Mouse (Mus musculus) midbrain, embryonic 10.5 days (tissue): Measurements from ENCODE around the gene Cdkal1. TPM values are rescaled to one million over a fixed set of nuclear protein-coding genes. Genes with fewer than 3 reads are reported as not detected.

Experiments
- DNase-seq: peaks from one replicate; pipeline ENCODE4 v3.0.0-alpha.2; 2017; ENCODE audit warnings: low spot score
- H3K27ac ChIP-seq: fragments of 300-500 bp; sonication (generic); replicated peaks from 2 replicates; pipeline ENCODE4 v1.5.1; 2016; ENCODE audit warnings: mild to moderate bottlenecking
- H3K27me3 ChIP-seq: fragments of 300-500 bp; sonication (generic); 2 replicates; pipeline ENCODE4 v1.6.1; 2016; ENCODE audit warnings: low read depth, mild to moderate bottlenecking; ENCODE audit not compliant: poor library complexity, severe bottlenecking
- H3K36me3 ChIP-seq: fragments of 300-500 bp; sonication (generic); 2 replicates; pipeline ENCODE4 v1.6.1; 2016; ENCODE audit warnings: mild to moderate bottlenecking, moderate library complexity
- H3K4me1 ChIP-seq: fragments of 300-500 bp; sonication (generic); 2 replicates; pipeline ENCODE4 v1.6.1; 2016
- H3K4me3 ChIP-seq: fragments of 300-500 bp; sonication (generic); 2 replicates; pipeline ENCODE4 v1.5.1; 2016; ENCODE audit warnings: mild to moderate bottlenecking, moderate library complexity
- H3K9me3 ChIP-seq: fragments of 300-500 bp; sonication (generic); replicated peaks from 2 replicates; pipeline ENCODE4 v1.6.1; 2016; ENCODE audit warnings: mild to moderate bottlenecking
- WGBS: fragments of 180-500 bp; shearing (Covaris S2); methylation state at CpG from one replicate; pipeline ENCODE4 v1.1.7; 2016; 5-methylcytosine and 5-hydroxymethylcytosine counted together
- polyA plus RNA-seq: library from polyadenylated mRNA; unstranded; fragments of >200 nt; fragmentation: Nextera tagmentation; extraction: Ambion mirVana; gene quantifications from 2 replicates; pipeline ENCODE4 v1.2.1, GENCODE M21; 2016

Cdkal1 gene
- polyA plus RNA-seq, 1 experiment from 2014 or later: 32.7 TPM

DNA sequence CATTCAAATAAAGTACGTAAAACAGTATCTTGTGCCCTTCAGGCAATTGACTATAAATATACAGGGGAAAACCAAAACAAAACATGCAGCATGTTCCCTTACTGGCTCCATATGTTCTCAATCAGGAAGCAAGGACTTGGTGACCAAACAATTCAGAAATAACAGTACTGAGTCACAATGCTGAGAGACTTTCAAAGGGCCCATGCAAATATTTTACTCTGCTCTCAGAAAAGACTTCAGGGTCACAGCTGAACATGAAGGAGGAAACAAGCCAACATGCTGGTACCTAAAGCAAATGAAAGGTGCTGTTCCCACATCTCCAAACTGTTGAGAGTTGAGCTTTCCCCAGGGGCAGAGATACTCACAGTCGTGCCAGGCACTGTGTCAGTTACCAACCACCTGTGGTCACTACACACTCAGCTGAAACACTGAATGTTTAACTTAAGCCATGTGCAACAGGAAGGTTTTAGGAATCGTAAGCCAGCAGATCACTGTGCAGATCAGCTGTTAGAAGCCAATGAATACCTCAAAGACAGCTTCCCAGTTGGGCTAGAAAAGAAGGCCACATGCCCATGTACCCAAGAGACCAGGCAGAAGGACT lies 140.1 kb downstream of the Cdkal1 start:
- Histone ChIP-seq H3K27ac (no peak overlapping the region), H3K4me1 (0 out of 2 replicates have a peak, but pooled peaks cover 5% of the 10 kb centered on the region), H3K36me3 (no peaks in the 10 kb centered on the region), H3K9me3 (no peaks in the 10 kb centered on the region), H3K27me3 (no peaks in the 10 kb centered on the region), H3K4me3 (no peak overlapping the region)
- DNase-seq: no peak
- 63% methylated on average over 3 of the region's 3 CpGs for WGBS

DNA sequence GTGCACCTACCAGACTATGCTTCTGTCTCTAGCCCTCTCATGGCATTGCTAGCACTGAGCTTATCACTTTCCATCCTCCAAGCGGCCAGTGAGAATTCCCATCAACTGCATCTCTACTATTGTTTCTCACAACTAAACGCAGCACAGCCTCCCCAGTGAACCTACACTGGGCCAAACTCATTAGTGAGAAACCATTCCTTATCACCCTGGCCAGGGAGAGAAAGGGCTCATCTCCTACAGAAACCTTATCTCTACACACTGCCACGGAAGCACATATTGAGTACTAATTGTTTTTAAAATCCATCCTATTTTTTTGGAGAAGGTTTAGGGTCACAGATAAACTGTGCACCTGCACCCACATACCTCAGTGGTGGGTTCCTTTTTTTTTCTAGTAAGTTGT lies 147.9 kb downstream of the Cdkal1 start:
- Histone ChIP-seq H3K36me3 (0 out of 2 replicates have a peak, but pooled peaks cover 4% of the 10 kb centered on the region), H3K27me3 (no peaks in the 10 kb centered on the region), H3K4me3 (no peak overlapping the region), H3K9me3 (no peaks in the 10 kb centered on the region), H3K4me1 (no peaks in the 10 kb centered on the region), H3K27ac (no peak overlapping the region)
- DNase-seq: no peak
- WGBS: 89% methylated on average over 3 of the region's 3 CpGs

DNA sequence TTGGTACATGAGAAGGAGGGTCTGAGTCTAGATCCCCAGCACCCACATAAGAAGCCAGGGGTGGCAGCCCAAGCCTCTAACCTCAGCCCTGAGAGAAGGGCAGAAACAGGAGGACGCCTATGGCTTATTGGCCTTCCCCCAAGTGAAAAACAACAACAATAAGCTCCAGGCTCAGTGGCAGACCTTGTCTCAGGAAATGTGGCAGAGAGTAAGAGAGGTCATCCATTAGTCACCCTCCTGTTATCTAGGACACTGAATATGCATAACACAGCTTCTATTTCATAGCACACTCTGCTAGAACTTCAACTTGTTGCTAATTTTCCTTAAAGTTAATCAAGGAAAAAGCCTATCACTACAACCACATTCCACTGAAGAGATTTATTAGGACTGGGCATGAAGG lies 154.1 kb downstream of the Cdkal1 start:
- no peak for DNase-seq
- WGBS: 77% methylated on average over 1 of the region's 1 CpGs
- Histone ChIP-seq H3K27me3 (no peaks in the 10 kb centered on the region), H3K4me1 (no peaks in the 10 kb centered on the region), H3K4me3 (no peak overlapping the region), H3K27ac (no peak overlapping the region), H3K36me3 (no peaks in the 10 kb centered on the region), H3K9me3 (no peaks in the 10 kb centered on the region)

DNA sequence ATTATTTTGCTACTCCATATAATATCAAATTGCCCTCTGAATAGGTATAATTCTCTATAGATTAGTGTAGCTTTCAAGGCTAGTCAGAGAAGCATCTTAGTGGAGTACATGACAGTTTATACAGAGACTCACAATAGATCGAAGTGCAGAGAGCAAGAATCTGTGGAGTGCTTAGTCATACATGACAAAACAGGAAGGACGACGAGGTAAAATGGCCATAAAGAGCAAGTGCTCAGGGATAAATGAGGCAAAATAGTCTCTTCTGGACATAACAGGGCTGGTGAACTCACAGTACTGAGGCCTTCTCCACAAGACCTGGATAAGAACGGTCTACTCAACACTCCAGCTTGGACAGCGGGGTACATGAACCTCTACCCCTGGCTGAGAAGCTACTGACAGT lies 155.6 kb downstream of the Cdkal1 start:
- H3K27ac ChIP-seq: no peak overlapping the region
- WGBS: 94% methylated on average over 5 of the region's 5 CpGs
- no peak overlapping the region for H3K4me3 ChIP-seq
- DNase-seq: no peak
- H3K36me3 ChIP-seq: no peaks in the 10 kb centered on the region
- H3K27me3 ChIP-seq: no peaks in the 10 kb centered on the region
- H3K9me3 ChIP-seq: no peaks in the 10 kb centered on the region
- H3K4me1 ChIP-seq: no peaks in the 10 kb centered on the region

DNA sequence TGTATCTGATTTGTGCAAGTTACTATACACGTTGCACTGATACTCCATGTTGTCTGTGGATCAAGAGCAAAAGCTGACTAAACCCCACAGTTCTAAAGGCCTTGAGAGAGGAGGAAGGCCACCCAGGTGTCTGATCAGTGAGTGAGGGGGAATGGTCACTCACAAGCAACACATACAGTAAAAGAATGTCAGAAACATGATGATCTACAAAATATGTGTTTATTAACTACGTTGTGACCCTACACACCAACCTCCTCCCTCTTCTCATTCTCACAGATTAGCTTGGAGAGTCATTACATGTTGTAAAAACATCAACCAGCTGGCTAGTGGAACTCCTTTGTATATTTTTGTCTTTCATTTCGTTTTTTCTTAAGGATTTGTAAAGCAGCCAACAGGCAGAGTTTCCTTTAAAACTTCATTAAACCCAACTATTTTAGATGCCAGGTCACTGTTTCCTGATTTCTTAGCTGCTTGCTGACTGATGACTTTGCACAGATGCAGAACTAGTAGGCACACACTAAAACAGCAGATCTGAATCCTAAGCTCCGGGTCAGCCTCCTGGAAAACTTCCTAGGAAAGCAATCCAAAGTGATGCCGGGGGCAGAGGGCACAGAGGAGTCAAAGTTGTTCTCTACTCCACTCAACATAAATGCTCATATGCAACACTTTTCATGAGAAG lies 157.0 kb downstream of the Cdkal1 start:
- Histone ChIP-seq H3K36me3 (no peaks in the 10 kb centered on the region), H3K9me3 (no peaks in the 10 kb centered on the region), H3K4me1 (no peaks in the 10 kb centered on the region), H3K27ac (no peak overlapping the region), H3K27me3 (no peaks in the 10 kb centered on the region), H3K4me3 (no peak overlapping the region)
- 80% methylated on average over 5 of the region's 5 CpGs for WGBS
- DNase-seq: no peak

DNA sequence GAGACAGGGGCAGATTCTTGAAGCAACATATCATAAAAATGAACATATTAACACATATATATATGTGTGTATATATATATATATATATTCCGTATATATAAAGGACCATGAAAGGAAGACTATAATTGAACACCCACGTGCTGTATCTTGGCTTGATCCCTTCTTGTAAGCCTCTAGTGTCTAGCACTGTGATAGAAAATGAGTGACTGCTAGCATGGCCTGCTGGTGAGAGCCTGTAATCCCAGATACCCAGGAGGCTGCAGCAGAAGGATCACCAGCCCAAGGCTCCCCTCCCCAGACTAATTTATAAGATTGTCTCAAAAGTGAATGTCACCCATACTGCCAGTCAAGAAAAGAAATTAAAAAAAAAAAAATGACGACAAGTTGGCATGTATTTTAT lies 158.2 kb downstream of the Cdkal1 start:
- no peaks in the 10 kb centered on the region for H3K27me3 ChIP-seq
- H3K27ac ChIP-seq: no peak overlapping the region
- DNase-seq: no peak
- H3K9me3 ChIP-seq: no peaks in the 10 kb centered on the region
- no peak overlapping the region for H3K4me3 ChIP-seq
- H3K36me3 ChIP-seq: no peaks in the 10 kb centered on the region
- H3K4me1 ChIP-seq: no peaks in the 10 kb centered on the region
- 90% methylated on average over 3 of the region's 3 CpGs for WGBS

DNA sequence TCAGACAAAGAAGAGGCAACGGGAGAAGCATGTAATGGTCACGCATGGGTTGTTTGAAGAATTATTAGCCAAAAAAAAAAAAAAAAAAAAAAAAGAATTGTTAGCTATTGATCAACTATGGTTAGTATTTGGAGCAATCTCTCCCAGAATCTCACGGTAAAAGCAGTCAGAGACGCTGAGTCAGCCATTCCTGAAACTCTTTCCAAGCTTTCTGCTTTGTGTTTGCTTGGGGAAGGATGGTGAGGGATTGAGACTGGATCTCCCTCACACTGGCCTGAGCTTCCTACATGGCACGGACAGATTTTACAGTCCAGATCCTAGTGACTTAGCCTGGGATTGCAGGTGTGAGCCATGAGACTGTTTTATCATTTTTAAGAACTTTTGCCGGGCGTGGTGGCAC lies 164.7 kb downstream of the Cdkal1 start:
- Histone ChIP-seq H3K4me3 (no peak overlapping the region), H3K4me1 (no peaks in the 10 kb centered on the region), H3K27ac (no peak overlapping the region), H3K36me3 (no peaks in the 10 kb centered on the region), H3K27me3 (no peaks in the 10 kb centered on the region), H3K9me3 (no peaks in the 10 kb centered on the region)
- no peak for DNase-seq
- 90% methylated on average over 7 of the region's 7 CpGs for WGBS

DNA sequence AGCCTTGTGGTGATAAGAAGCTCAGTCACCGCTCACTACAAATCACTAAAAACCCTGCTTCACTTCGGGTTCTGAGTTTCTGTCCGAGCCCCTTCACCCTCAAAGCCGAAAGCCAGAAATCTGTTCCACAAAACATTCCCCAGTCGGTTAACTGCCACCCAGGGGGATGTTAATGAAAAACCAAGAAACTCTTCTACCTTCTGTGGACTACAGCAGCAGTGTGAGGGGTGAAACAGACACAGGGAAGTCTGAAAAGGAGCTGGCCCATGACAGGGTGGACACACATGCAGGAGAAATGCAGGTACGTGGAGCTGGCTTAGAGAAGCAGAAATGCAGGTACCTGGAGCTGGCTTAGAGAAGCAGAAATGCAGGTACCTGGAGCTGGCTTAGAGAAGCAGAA lies 166.6 kb downstream of the Cdkal1 start:
- Histone ChIP-seq H3K27ac (no peak overlapping the region), H3K36me3 (no peaks in the 10 kb centered on the region), H3K27me3 (no peaks in the 10 kb centered on the region), H3K9me3 (no peaks in the 10 kb centered on the region), H3K4me3 (no peak overlapping the region), H3K4me1 (no peaks in the 10 kb centered on the region)
- DNase-seq: no peak
- WGBS: 91% methylated on average over 6 of the region's 6 CpGs

DNA sequence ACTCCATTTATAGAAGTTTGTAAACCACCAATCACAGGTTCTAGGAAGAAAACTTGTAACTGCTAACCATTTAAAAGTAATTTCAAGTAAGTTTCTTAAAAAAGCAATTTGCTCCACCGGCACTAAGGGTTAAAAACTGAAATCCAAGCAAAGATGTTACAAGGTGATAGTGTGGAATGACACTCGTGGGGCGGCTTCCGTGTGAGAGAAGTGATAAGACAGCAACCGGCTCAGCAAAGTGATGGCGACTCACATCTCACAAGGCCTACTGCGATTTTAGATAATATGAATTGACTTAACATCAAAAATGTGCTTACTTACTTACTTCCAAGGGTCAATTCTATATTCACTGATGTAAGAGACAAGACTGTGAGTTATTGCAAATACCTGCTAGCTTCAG lies 167.6 kb downstream of the Cdkal1 start:
- Histone ChIP-seq H3K4me3 (no peak overlapping the region), H3K27ac (no peak overlapping the region), H3K27me3 (no peaks in the 10 kb centered on the region), H3K9me3 (no peaks in the 10 kb centered on the region), H3K4me1 (no peaks in the 10 kb centered on the region), H3K36me3 (no peaks in the 10 kb centered on the region)
- DNase-seq: no peak
- WGBS: 94% methylated on average over 7 of the region's 7 CpGs

DNA sequence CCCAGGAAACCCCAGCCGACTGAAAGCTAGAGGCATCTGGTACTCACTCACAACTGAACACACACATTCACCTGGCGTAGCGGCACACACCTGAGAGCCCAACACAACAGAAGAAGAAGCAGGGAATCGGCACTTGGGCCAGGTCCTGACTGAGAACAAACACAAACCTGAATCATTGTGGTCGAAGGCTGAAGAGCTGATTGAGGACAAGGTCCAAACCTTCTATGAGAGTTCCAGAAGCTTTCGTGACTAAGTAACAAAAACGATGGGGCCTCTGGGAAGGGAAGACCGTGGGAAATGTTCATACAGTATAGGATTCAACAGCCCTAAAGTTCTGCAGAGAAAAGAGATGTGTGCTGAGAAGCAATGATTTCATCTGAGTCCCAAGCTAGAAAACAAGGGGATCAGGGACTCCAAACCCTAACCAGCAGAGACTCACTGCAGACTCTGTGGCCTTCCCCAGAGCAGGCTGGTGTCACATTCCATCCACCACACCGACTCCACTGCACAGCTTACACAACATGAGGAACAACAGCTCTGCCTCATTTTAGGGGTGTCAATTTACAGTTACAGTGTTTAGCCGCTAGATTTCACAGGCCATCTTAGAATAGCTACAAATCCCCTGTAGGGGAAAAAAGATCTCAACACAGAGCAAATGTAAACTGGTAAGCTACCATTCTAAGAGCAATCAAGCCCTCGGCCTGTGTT lies 175.8 kb downstream of the Cdkal1 start:
- no peaks in the 10 kb centered on the region for H3K27me3 ChIP-seq
- no peak for DNase-seq
- no peak overlapping the region for H3K27ac ChIP-seq
- no peaks in the 10 kb centered on the region for H3K36me3 ChIP-seq
- no peak overlapping the region for H3K4me3 ChIP-seq
- no peaks in the 10 kb centered on the region for H3K9me3 ChIP-seq
- H3K4me1 ChIP-seq: no peaks in the 10 kb centered on the region
- 91% methylated on average over 11 of the region's 11 CpGs for WGBS

DNA sequence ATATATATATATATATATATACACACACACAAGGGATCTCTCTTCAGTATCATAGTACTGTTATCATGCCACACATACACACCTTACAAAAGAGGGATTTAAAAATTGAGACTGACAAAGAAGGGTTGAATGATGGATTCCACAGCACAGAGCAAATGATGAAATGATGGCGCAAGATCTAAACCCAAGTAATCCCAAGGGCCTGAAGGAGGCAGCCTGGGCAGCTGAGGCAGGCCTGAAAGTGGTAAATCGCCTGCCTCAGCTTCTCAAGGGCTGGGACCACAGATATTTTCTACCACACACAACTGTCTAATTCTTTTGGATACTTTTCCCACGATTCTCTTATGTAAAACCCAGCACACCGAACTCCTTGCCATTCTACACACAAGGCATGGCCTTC lies 177.9 kb downstream of the Cdkal1 start:
- WGBS: 94% methylated on average over 4 of the region's 4 CpGs

DNA sequence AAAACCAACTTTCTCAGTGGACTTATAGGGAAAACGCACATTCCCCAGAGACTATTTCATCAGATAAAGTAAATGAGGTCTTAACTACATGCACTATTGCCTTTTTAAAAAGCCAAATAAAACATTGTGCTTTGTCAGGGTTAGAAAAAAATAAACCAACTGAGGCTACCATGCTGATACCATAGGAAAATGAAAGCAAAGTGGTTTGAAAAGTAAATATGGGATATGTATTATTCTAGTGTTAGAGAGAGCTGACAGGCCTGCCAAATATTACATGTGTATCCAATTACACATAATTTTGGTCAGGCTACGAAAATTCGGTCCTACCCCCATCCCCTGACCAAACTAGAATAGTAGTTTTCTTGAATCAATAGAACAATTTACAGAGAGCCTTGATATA lies 184.8 kb downstream of the Cdkal1 start:
- Histone ChIP-seq H3K27ac (no peak overlapping the region), H3K36me3 (no peaks in the 10 kb centered on the region), H3K9me3 (no peaks in the 10 kb centered on the region), H3K4me3 (no peak overlapping the region), H3K4me1 (no peaks in the 10 kb centered on the region), H3K27me3 (no peaks in the 10 kb centered on the region)
- DNase-seq: no peak
- WGBS: 83% methylated on average over 3 of the region's 3 CpGs

More for the DNA sequence above, 177.9 kb downstream of the Cdkal1 start:
- H3K4me3 ChIP-seq: no peak overlapping the region
- H3K36me3 ChIP-seq: no peaks in the 10 kb centered on the region
- no peak overlapping the region for H3K27ac ChIP-seq
- H3K9me3 ChIP-seq: no peaks in the 10 kb centered on the region
- H3K27me3 ChIP-seq: no peaks in the 10 kb centered on the region
- DNase-seq: no peak
- H3K4me1 ChIP-seq: no peaks in the 10 kb centered on the region

DNA sequence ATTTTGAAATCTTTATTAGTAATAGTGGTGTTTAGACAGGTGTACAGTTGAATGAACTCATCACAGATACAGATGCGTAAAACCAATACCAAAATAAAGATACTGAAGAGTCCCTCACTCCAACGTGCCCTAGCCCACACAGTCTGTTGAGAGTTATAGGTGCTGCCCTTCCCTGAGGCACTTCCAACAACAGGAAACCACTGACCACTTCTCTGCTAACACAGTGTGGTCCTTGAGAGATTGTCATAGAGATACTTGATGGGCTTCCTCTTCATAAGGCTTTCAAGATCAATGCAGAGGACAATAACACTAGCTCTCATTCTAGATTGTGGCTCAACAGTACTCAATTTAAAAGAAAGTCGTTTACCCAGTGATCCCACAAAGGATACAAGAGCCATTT lies 191.6 kb downstream of the Cdkal1 start:
- Histone ChIP-seq H3K9me3 (no peaks in the 10 kb centered on the region), H3K36me3 (no peaks in the 10 kb centered on the region), H3K4me1 (no peaks in the 10 kb centered on the region), H3K27ac (no peak overlapping the region), H3K27me3 (no peaks in the 10 kb centered on the region), H3K4me3 (no peak overlapping the region)
- 85% methylated on average over 3 of the region's 3 CpGs for whole genome bisulfite sequencing
- no peak for DNase-seq
